Mouse (Mus musculus) intestine, postnatal 0 days (tissue): Measurements from ENCODE around the gene Pabpc6. TPM values are rescaled to one million over a fixed set of nuclear protein-coding genes. Genes with fewer than 3 reads are reported as not detected.

Experiments
- ATAC-seq: fragments of 200-750 bp; cut with Nextera tagmentation; 2 replicates; pipeline ENCODE4 v1.8.0; 2017; ENCODE audit warnings: mild to moderate bottlenecking, moderate TSS enrichment, moderate library complexity
- H3K27ac ChIP-seq: fragments of 300-500 bp; sonication (generic); 2 replicates; pipeline ENCODE4 v1.5.1; 2014; ENCODE audit warnings: mild to moderate bottlenecking, low read depth, low read length, moderate library complexity
- H3K27me3 ChIP-seq: fragments of 300-500 bp; sonication (generic); replicated peaks from 2 replicates; pipeline ENCODE4 v1.6.1; 2014; ENCODE audit warnings: low read length, mixed read lengths; ENCODE audit not compliant: control insufficient read depth, insufficient read depth
- H3K36me3 ChIP-seq: fragments of 300-500 bp; sonication (generic); 2 replicates; pipeline ENCODE4 v1.6.1; 2014; ENCODE audit warnings: mild to moderate bottlenecking, moderate library complexity; ENCODE audit not compliant: control insufficient read depth, insufficient read depth
- H3K4me1 ChIP-seq: fragments of 300-500 bp; sonication (generic); replicated peaks from 2 replicates; pipeline ENCODE4 v1.6.1; 2014; ENCODE audit warnings: antibody characterized with exemption, low read length, mixed read lengths; ENCODE audit not compliant: control insufficient read depth, insufficient read depth
- H3K4me2 ChIP-seq: fragments of 300-500 bp; sonication (generic); replicated peaks from 2 replicates; pipeline ENCODE4 v1.6.1; 2014; ENCODE audit warnings: low read depth, mild to moderate bottlenecking, moderate library complexity
- H3K4me3 ChIP-seq: fragments of 300-500 bp; sonication (generic); 2 replicates; pipeline ENCODE4 v1.5.1; 2014; ENCODE audit warnings: low read depth, low read length
- H3K9ac ChIP-seq: fragments of 300-500 bp; sonication (generic); 2 replicates; pipeline ENCODE4 v1.6.1; 2014; ENCODE audit warnings: mild to moderate bottlenecking, low read depth, low read length
- H3K9me3 ChIP-seq: fragments of 300-500 bp; sonication (generic); 2 replicates; pipeline ENCODE4 v1.6.1; 2016; ENCODE audit warnings: mixed run types; ENCODE audit not compliant: control insufficient read depth
- CTCF ChIP-seq: sonication (generic); IDR thresholded peaks from 2 replicates; pipeline ENCODE4 v1.5.1; 2016; ENCODE audit warnings: low read depth, mild to moderate bottlenecking, control low read depth, antibody characterized with exemption, moderate library complexity
- WGBS: fragments of 180-500 bp; shearing (Covaris S2); extraction: QIAGEN DNeasy Blood & Tissue Kit; methylation state at CpG from one replicate; pipeline ENCODE4 v1.1.7; 2014; 5-methylcytosine and 5-hydroxymethylcytosine counted together
- polyA plus RNA-seq: library from polyadenylated mRNA; unstranded; fragments of >200 nt; fragmentation: Nextera tagmentation; extraction: Ambion mirVana; gene quantifications from 2 replicates; pipeline ENCODE4 v1.2.1, GENCODE M21; 2015

Pabpc6 gene
- polyA plus RNA-seq, 1 experiment from 2014 or later: not detected

- Histone ChIP-seq H3K27ac (no peak overlapping the region), H3K4me2 (no peak overlapping the region), H3K9me3 (no peaks in the 10 kb centered on the region), H3K36me3 (no peaks in the 10 kb centered on the region), H3K4me3 (no peak overlapping the region), H3K27me3 (no peaks in the 10 kb centered on the region), H3K9ac (no peak overlapping the region), H3K4me1 (no peaks in the 10 kb centered on the region)
- no peak for TF ChIP-seq CTCF
- ATAC-seq: no peak
- whole genome bisulfite sequencing: 61% methylated on average over 4 of the region's 4 CpGs
Observed at GRCm38 (mm10) chr17:9683539-9684155, 14.1 kb upstream of the Pabpc6 start.

- H3K9ac ChIP-seq: no peak overlapping the region
- H3K4me2 ChIP-seq: no peak overlapping the region
- no peak overlapping the region for H3K4me3 ChIP-seq
- H3K4me1 ChIP-seq: no peaks in the 10 kb centered on the region
- WGBS: 77% methylated on average over 8 of the region's 8 CpGs
- no peaks in the 10 kb centered on the region for H3K9me3 ChIP-seq
- no peak for TF ChIP-seq CTCF
- H3K27ac ChIP-seq: no peak overlapping the region
- H3K27me3 ChIP-seq: no peaks in the 10 kb centered on the region
- no peak for ATAC-seq
- no peaks in the 10 kb centered on the region for H3K36me3 ChIP-seq
Observed at GRCm38 (mm10) chr17:9680741-9681140, 11.2 kb upstream of the Pabpc6 start.

DNA sequence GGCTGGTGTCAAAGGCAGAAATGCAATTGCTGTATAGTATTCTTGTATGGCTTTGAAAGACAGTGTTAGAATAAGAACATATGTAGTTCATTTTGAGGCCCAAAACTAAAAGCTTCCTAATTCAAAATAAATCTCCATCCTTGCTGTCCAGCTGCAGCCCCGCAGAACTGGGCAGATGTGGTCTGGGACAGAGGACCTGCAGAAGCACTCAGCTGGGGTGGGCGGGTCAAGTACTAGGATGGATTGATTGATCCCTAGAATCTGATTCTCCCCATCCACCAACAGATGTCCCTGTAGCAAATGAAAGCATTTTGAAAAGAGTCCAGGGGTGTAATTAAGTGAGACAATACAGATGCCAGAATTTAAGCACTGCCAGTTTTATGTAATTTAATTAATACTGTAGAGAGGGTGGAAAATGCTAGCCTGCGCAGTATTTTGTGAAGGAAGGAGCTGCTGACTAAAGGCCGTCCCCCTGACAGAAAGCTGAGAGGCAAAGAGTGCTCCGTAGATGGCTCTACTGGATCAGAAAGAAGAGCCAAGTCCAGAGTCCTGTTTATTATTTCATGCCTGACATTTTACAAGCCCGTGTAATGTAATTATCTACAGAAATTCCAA, 5.8 kb upstream of the Pabpc6 start:
- H3K9me3 ChIP-seq: no peaks in the 10 kb centered on the region
- H3K4me2 ChIP-seq: no peak overlapping the region
- no peak for ATAC-seq
- no peaks in the 10 kb centered on the region for H3K27me3 ChIP-seq
- H3K9ac ChIP-seq: no peak overlapping the region
- H3K36me3 ChIP-seq: no peaks in the 10 kb centered on the region
- no peaks in the 10 kb centered on the region for H3K4me1 ChIP-seq
- no peak overlapping the region for H3K4me3 ChIP-seq
- WGBS: 48% methylated on average over 6 of the region's 6 CpGs
- TF ChIP-seq CTCF: no peak
- H3K27ac ChIP-seq: no peak overlapping the region

DNA sequence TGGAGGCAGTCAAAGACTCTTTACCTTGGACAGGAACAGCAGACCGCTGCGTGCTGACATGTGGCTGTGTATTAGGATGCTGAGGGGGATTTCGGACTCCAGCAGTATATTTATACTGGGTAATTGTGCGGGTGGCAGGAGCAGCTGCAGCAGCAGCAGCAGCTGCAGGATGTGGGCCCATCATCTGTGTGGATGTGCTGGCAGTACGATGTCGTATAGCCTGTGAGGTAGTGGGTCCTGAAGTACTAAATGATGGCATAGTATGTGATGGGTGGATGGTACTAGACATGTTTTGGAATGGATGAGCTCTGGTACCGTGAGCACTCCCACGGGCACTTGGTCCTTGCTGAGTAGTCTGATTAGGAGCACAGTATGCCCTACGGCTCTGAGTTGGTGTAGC, 1.6 kb downstream of the Pabpc6 start:
- 90% methylated on average over 9 of the region's 9 CpGs for WGBS

DNA sequence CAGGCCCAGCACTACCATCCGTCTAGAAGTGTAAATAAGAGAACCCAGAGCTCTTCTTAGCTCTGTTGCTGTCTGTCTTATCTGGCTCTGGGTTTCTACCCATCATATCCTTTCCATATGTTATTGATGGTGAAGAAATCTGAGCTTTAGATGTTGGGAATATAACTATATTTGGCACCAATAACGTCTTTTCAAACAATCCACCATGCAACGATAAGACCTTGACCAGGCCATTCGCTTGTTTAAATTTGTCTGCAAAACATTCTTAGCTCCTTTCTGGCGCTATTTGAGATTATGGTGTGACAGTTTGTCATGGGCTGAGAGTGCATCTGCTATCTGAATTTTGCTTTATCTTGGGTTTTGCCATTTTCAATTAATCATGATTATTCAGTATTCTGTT, 10.9 kb downstream of the Pabpc6 start:
- no peak for TF ChIP-seq CTCF
- H3K27ac ChIP-seq: no peak overlapping the region
- WGBS: 64% methylated on average over 5 of the region's 5 CpGs
- no peak overlapping the region for H3K4me2 ChIP-seq
- no peak for ATAC-seq
- H3K27me3 ChIP-seq: no peaks in the 10 kb centered on the region
- H3K4me1 ChIP-seq: no peaks in the 10 kb centered on the region
- H3K9me3 ChIP-seq: no peaks in the 10 kb centered on the region
- no peak overlapping the region for H3K9ac ChIP-seq
- H3K4me3 ChIP-seq: no peak overlapping the region
- H3K36me3 ChIP-seq: no peaks in the 10 kb centered on the region

More for the DNA sequence above, 1.6 kb downstream of the Pabpc6 start:
- Histone ChIP-seq H3K36me3 (no peaks in the 10 kb centered on the region), H3K4me2 (no peak overlapping the region), H3K9ac (no peak overlapping the region), H3K27me3 (no peaks in the 10 kb centered on the region), H3K4me3 (no peak overlapping the region), H3K27ac (no peak overlapping the region), H3K9me3 (no peaks in the 10 kb centered on the region), H3K4me1 (no peaks in the 10 kb centered on the region)
- ATAC-seq: no peak
- no peak for TF ChIP-seq CTCF

DNA sequence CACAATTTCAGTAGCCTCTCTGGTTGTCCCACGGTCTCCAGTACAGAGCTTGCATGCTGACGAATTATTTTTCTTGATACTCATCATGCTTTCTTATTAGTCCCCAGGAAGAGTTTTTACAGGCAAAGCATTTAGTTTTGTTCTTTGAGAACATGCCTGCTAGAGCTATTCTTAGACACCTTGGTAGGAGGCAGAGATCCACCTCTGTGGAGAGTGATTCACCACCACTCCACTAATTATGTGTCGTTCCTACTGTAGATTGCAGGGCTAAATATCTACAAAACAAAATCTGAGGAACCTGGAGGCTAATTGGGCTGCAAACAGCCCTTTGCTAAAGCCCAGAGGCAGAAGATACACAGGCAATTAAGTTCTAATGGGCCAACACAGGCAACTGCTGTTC, 15.4 kb downstream of the Pabpc6 start:
- H3K9me3 ChIP-seq: no peaks in the 10 kb centered on the region
- no peak for TF ChIP-seq CTCF
- no peak overlapping the region for H3K27ac ChIP-seq
- no peak overlapping the region for H3K9ac ChIP-seq
- H3K4me1 ChIP-seq: no peaks in the 10 kb centered on the region
- no peaks in the 10 kb centered on the region for H3K27me3 ChIP-seq
- ATAC-seq: no peak
- H3K36me3 ChIP-seq: no peaks in the 10 kb centered on the region
- H3K4me3 ChIP-seq: no peak overlapping the region
- H3K4me2 ChIP-seq: no peak overlapping the region
- WGBS: 86% methylated on average over 3 of the region's 3 CpGs
